Mouse (Mus musculus): ENCODE measurements at regions not wholly inside any gene's neighbourhood (a gene's known extent, or its start where the extent isn't known, plus 50 kb on each side); places are given as distances from the start of the nearest gene placed in this dataset.

GRCm38 (mm10) chr8:97564655-97565054 lies 1676.3 kb upstream of the Got2 start:
- no peak for DNase-seq

DNA sequence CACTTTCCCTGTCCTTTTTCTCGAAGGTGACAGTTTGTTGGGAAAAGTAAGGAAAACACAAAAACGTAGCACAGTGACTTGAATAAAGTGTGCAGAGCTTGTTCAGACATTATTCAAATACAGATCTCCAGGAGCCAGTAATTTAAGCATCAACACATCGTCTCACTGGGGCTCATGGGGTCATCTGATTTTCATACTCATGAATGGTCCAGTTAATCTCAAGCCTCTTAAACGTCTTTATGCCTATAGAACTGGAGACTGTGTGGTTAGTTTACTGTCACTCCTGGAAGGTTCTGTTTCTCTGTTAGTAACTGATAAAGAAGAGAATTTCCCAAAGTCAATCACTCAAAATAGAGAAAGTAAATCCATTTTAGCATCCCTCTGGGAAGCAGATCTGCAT lies 1655.5 kb upstream of the Got2 start:
- no peak for DNase-seq

- DNase-seq: peak; percentile 35
These were observed 1644.8 kb upstream of the Got2 start for GRCm38 (mm10) chr8:97533066-97533643.
